Mouse (Mus musculus) megakaryocyte, embryonic 14.5 days (primary cell): ENCODE measurements at regions not wholly inside any gene's neighbourhood (a gene's known extent, or its start where the extent isn't known, plus 50 kb on each side); places are given as distances from the start of the nearest gene placed in this dataset.

Experiments
- FLI1 ChIP-seq: IDR thresholded peaks from 2 replicates; pipeline ENCODE4 v1.6.1; 2012; ENCODE audit warnings: low read length, inconsistent platforms, mixed read lengths
- GATA1 ChIP-seq: IDR thresholded peaks from 3 replicates; pipeline ENCODE4 v1.6.1; 2012; ENCODE audit warnings: mixed read lengths, low read length, inconsistent platforms, borderline replicate concordance

DNA sequence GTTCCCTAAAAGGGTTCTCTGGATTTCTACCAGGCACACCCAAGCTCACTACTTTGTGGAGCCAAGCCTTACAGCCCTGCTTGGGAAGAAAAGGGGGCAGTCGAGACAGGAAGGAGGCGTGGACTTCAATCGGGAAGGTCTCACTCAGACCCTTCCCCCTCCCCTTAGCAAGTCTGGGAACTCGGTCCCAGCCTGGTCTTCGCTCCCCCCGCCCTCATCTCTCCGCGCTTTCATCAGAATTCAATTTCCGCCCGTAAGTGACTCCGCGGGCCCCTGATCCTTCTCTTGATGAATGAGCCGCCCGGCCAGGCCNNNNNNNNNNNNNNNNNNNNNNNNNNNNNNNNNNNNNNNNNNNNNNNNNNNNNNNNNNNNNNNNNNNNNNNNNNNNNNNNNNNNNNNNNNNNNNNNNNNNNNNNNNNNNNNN is 86.3 kb upstream of the Pax2 start:
- TF ChIP-seq GATA1 (no peak), FLI1 (no peak)
